Mouse (Mus musculus): Measurements from ENCODE around the gene Mef2c.

Gene Mef2c

GRCm38 (mm10) chr13:83524902-83525715, 21.3 kb downstream of the Mef2c start:
- no peak for DNase-seq

GRCm38 (mm10) chr13:83525716-83526005, 21.8 kb downstream of the Mef2c start:
- DNase-seq: no peak

- no peak for DNase-seq
These were observed 22.2 kb downstream of the Mef2c start for GRCm38 (mm10) chr13:83526066-83526465.

GRCm38 (mm10) chr13:83527921-83528320, 24.1 kb downstream of the Mef2c start:
- DNase-seq: no peak

- DNase-seq: no peak
These were observed 26.0 kb downstream of the Mef2c start for GRCm38 (mm10) chr13:83529729-83530314.

- DNase-seq: no peak
These were observed 27.1 kb downstream of the Mef2c start for GRCm38 (mm10) chr13:83530889-83531288.

GRCm38 (mm10) chr13:83531968-83532591, 28.2 kb downstream of the Mef2c start:
- DNase-seq: no peak

- DNase-seq: no peak
These were observed 32.5 kb downstream of the Mef2c start for GRCm38 (mm10) chr13:83536361-83536760.

GRCm38 (mm10) chr13:83537163-83537562, 33.3 kb downstream of the Mef2c start:
- DNase-seq: no peak

GRCm38 (mm10) chr13:83539921-83540320, 36.1 kb downstream of the Mef2c start:
- no peak for DNase-seq

GRCm38 (mm10) chr13:83542666-83543065, 38.8 kb downstream of the Mef2c start:
- no peak for DNase-seq

- DNase-seq: no peak
These were observed 40.9 kb downstream of the Mef2c start for GRCm38 (mm10) chr13:83544707-83545106.

- no peak for DNase-seq
These were observed 43.0 kb downstream of the Mef2c start for GRCm38 (mm10) chr13:83546876-83547275.

GRCm38 (mm10) chr13:83551259-83551658, 47.4 kb downstream of the Mef2c start:
- DNase-seq: no peak

- no peak for DNase-seq
These were observed 48.2 kb downstream of the Mef2c start for GRCm38 (mm10) chr13:83552051-83552450.

GRCm38 (mm10) chr13:83563261-83563660, 59.4 kb downstream of the Mef2c start:
- DNase-seq: no peak

- DNase-seq: no peak
These were observed 61.9 kb downstream of the Mef2c start for GRCm38 (mm10) chr13:83565732-83566131.

- DNase-seq: no peak
These were observed 62.3 kb downstream of the Mef2c start for GRCm38 (mm10) chr13:83566180-83566579.

GRCm38 (mm10) chr13:83566834-83567534, 63.1 kb downstream of the Mef2c start:
- no peak for DNase-seq

- no peak for DNase-seq
These were observed 63.8 kb downstream of the Mef2c start for GRCm38 (mm10) chr13:83567681-83568080.

- no peak for DNase-seq
These were observed 65.0 kb downstream of the Mef2c start for GRCm38 (mm10) chr13:83568759-83569256.

GRCm38 (mm10) chr13:83571973-83572447, 68.2 kb downstream of the Mef2c start:
- DNase-seq: no peak

- DNase-seq: no peak
These were observed 68.6 kb downstream of the Mef2c start for GRCm38 (mm10) chr13:83572469-83572868.
